Mouse (Mus musculus): Measurements from ENCODE around the gene Cdc42ep2. TPM values are rescaled to one million over a fixed set of nuclear protein-coding genes. Genes with fewer than 3 reads are reported as not detected.
"Not testable (repeated sequence)": the region's sequence is repeated elsewhere in the genome, so short reads cannot be mapped to it uniquely, and the experiment has no call there.

Cdc42ep2 gene
- total RNA-seq, 2 experiments from 2014 or later, result 4.3 to 4.6 TPM

DNA sequence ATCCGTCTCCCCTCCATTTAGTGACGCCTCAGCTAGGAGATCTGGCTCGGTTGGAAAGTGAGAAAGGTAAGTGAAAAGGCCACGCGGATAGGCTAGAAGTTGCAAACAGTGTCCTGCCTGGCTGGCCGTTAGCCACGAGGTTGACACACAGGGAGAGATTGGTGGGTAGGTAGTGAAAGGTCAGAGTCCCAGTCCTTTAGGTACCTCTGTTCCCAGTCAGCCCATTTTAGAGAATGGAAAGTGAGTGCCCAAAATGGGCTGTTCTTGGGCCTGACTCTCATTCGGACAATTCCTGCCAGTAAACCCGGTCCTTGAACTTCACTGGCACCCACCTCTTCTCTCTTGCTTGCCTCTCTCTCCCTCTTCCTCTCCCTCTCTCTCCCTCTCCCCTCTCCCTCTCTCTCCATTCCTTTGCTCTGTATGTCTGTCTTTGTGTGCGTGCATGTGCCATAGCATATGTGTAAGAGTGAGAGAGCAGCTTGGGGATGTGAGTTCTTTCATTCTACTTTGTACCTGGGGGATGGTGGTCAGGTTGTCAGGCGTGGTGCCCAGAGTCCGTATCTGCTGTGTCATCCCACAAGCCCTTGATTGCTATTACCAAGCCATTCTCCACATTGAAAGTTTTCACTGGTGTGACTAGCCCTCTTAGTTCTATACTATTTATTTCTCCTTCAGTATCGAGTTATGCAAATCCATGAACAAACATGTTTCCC, 11.5 kb downstream of the Cdc42ep2 start, which contains the start of gene Dpf2:
Gene Dpf2 (minus strand): TSS at position 4 of the 713 bp plus-strand sequence.
- DNase-seq (ENCODE audit: low spot score in 2 of 2), result no peak

GRCm38 (mm10) chr19:5912103-5913006, 12.3 kb downstream of the Cdc42ep2 start:
- DNase-seq (ENCODE audit: low spot score in 2 of 2), result peak; percentile 98 to 99

DNA sequence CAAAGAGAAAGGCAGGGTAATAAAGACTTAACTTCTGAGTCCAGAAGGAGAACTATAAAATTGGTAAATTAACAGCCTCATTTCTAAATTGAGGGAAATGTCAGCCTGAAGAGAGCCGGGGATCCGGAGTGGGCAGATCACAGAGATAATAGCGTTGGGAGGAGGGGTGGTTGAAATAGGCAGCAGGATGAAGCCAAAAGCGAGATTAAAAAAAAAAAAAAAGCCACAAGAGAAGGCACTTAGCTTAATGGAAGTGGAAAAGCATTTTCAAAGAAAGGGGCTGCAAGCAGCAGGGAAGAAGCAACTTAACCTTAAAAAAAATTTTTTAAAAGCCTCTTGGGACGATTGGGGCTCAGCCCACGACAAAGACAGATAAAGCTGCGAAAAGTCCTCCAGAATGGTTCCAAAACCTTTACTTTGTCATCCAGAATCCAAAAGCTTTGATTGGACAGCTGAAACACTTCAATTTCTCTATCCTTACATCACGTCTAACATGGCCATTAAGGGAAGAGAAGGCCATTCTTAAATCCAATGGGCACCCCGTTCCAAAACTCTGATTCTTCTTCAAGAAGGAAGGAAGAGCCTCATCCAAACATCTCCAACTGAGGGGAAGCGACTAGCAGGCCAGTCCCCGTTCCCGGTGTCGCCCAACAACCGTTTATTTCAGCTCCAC, 13.1 kb downstream of the Cdc42ep2 start:
- DNase-seq (ENCODE audit: low spot score in 2 of 2), result no peak

DNA sequence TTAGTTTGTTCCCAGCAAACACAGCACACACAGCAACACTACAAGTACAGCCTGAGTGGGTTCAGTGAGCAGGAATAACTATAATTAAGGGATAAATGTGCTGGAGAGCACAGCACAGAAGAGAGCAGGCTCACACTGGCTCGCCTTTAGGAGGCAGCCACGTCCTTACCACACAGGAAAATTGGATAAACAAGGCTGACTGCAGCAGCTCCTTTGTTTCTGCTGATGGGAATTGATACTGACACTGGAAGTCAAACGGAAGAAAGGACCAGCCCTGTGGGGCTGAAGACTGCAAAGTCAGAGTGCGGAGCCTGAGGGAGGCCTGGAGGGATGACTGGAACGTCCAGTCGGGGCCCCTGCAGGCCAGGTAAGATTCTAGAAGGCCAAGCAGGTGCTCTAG, 14.4 kb downstream of the Cdc42ep2 start:
- DNase-seq (ENCODE audit: low spot score in 2 of 2), result no peak

- no peak for DNase-seq (ENCODE audit: low spot score in 2 of 2)
These were observed 17.3 kb downstream of the Cdc42ep2 start for GRCm38 (mm10) chr19:5907275-5907674.

DNA sequence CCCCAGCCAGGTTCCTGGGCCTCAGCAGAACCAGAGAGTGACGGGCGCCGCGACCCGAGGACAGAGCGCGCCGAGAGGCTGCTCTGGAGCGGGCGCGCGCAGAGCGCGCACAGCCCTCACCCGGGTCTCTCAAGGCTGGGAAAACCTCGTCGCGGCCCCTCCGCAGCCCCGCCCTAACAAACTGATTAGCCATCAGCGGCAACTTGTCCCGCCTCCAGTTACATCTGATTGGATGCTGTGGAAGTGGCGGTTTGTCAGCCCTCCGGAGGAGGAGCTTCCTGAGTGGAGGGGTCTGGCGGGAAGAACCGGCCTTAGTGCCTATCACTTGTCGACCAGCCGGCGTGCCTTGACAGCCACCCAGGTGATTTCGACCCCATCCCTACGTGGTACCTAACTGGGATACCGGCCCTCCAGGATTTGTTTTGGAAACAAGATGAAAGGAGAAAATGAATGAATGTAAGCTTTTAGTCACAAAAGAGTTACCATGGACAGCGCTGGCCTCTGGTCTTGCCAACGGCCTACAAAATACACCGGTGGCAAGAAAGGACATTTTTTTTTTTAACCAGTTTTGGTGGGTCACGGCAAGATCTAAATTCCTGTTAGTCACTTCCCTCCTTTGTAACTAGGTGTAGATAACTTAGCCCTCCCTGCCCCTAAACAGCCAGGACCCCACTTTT, 30.5 kb downstream of the Cdc42ep2 start, which contains the start of gene Tigd3:
Gene Tigd3 (minus strand): TSS at position 148 of the 677 bp plus-strand sequence.
- DNase-seq (ENCODE audit: low spot score in 2 of 2), result peak; percentile 92 to 96

DNA sequence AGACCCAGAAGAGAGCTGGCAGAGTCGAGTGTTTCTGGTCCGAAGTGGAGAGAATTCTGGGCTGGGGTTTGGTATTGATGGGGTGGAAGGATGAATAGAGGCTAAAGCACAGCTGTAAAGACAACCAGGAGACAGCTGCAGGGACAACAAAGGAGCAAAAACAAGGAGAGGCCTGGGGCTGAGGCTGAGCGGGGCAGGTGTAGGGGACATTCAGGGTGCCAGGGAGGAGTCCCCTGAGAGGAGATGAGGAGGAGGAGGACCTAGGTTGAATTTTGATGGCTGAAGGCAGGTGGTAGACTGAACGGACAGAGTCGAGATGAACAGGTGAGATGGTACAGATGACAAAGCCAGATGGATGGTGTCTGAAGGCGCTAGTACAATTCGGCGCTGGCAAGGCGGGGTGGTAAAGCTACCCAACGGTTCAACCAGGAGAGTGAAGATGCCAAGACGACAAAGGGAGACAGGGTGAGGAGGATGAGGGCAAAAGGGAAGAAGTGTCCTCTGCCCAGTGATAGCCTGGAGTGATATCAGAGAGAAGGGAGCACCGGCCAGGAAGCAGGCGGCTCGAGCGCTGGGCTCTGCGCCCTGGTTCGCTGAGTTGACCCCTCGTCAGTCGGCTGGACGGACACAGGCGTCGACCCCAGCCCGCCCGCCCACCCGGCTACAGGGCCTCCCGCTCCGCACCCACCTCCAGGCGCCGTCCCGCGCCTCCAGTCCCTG, 31.2 kb downstream of the Cdc42ep2 start:
- no peak for DNase-seq (ENCODE audit: low spot score in 2 of 2)

DNA sequence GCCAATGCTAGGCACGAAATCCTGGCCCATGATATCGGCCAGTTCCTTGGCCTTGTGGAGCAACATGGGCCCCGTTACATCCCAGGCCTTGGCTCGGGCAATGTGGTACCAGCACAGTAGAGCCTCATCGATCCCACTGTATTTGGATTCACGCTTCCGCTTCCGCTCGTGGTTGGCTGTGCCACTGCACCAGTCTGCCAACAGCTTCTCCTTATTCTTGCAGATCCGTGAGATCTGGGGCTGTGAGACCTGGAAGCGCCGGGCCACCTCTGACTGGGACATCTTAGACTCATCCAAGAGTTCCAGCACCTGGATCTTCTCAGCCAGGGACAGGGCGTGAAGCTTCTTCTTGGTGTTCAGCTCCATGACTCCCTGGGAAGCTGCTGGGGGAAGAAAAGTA, 31.9 kb downstream of the Cdc42ep2 start:
- DNase-seq (ENCODE audit: low spot score in 2 of 2), result no peak

DNA sequence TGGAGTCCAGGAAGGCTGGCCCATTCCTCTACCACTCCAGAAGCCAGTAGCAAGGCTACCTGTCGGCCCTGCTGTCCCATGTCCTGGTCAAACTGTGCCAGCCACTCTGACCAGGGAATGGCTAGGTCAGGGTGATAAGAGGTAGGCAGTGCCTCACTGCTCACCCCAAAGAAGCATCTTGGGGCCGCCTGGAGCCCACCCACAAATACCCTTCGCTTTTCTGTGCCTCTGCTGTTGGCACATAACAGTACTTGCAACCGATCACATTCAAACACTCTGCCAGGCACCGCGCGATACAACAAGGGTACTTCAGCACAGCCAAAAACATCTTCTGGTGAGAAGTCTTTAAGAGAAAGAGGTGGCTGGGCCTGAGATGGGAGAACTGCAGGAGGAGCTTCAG, 32.4 kb downstream of the Cdc42ep2 start:
- DNase-seq (ENCODE audit: low spot score in 2 of 2), result no peak

GRCm38 (mm10) chr19:5891521-5892258, 32.9 kb downstream of the Cdc42ep2 start:
- no peak for DNase-seq (ENCODE audit: low spot score in 2 of 2)

DNA sequence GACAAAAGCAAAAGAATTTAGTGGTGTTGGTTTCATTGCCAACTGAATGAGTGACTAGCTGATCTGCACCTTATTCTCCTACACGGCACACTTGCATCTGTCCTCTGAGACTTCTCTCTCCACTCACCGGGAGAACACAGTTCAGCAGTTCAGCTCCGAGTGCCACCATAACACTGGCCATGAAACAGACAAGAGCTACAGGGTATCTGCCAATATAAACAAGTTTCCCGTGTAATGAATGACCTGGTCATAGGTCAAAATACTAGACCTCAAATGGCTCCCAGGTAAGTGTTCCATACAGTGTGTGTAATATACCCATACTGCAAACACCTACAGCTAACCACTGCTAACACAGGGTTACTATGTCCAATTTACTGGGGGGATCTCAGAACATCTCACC, 35.4 kb downstream of the Cdc42ep2 start:
- no peak for DNase-seq (ENCODE audit: low spot score in 2 of 2)

DNA sequence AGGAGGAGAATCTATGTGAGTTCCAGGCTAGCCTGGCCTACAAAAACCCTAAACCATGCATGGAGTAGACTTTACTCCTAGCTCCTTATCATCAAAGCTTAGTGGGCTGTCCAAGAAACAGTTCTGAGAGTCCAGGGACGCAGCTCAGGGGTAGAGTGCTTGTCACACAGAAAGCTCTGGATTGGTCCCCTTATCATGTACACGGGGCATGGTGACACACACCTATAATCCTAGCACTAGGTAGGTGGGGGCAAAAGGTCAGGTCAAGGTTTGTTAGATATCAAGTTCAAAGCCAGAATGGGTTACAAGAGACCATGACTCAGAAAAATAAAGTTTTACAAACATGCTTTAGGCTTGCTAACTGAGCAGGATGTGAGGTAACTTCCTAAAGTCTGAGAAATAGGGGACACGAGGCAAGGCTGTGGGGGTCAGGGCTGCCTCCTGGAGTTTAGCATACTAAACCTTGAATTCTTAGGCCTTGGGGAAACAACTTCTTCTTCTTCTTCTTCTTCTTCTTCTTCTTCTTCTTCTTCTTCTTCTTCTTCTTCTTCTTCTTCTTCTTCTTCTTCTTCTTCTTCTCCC, 37.3 kb downstream of the Cdc42ep2 start:
- no peak for DNase-seq (ENCODE audit: low spot score in 2 of 2)

GRCm38 (mm10) chr19:5885838-5886237, 38.8 kb downstream of the Cdc42ep2 start:
- no peak for DNase-seq (ENCODE audit: low spot score in 2 of 2)

- no peak for DNase-seq (ENCODE audit: low spot score in 2 of 2)
These were observed 40.7 kb downstream of the Cdc42ep2 start for GRCm38 (mm10) chr19:5883935-5884334.

DNA sequence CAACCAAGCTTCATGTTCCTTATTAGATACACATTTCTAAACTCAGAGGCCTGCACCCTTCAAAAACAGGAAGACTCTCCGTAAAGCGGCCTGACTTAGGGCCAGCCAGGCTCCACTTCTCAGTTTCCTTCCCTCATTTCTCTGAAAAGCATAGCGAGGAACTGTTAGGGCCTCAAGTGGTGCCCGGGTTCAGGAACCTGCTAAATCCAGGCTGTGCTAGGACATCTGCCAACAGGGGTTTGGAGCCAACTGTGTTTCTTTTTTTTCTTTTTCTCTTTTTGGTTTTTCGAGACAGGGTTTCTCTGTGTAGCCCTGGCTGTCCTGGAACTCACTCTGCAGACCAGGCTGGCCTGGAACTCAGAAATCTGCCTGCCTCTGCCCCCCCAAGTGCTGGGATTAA, 42.5 kb downstream of the Cdc42ep2 start:
- not testable (repeated sequence) for DNase-seq (ENCODE audit: low spot score in 2 of 2)

DNA sequence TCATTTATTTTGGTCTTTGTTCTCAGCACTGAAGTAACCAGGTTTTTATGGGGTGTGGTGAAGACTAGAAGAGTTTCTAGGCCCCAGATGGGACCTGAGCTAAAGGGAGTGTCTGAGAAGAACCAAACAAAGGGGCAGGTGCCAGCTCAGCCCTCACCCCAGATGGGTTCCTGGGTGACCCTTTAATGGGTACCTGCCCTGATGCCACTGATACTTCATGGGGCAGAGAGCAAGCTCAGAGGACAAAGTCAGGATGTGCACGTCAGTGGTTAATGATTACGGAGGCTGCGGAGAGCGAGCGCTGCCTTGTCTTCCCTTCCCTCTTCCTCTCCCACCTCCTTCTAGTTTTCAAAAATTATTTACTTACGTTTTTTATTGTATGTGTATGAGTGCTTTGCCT, 43.5 kb downstream of the Cdc42ep2 start:
- DNase-seq (ENCODE audit: low spot score in 2 of 2), result no peak

- DNase-seq (ENCODE audit: low spot score in 2 of 2), result no peak
These were observed 44.9 kb downstream of the Cdc42ep2 start for GRCm38 (mm10) chr19:5879735-5880134.

GRCm38 (mm10) chr19:5878916-5879315, 45.7 kb downstream of the Cdc42ep2 start:
- no peak for DNase-seq (ENCODE audit: low spot score in 2 of 2)

- no peak for DNase-seq (ENCODE audit: low spot score in 2 of 2)
These were observed 46.3 kb downstream of the Cdc42ep2 start for GRCm38 (mm10) chr19:5878362-5878722.
